Mouse (Mus musculus) ovary, postnatal 10 days (tissue): ENCODE data around the gene Focad.

Source experiments
- DNase-seq: peaks from one replicate; pipeline ENCODE4 v3.0.0; 2022; ENCODE audit warnings: low spot score

Gene Focad

GRCm38 (mm10) chr4:88211200-88211885 is 116.9 kb downstream of the Focad start:
- no peak for DNase-seq

GRCm38 (mm10) chr4:88213895-88214294 is 119.5 kb downstream of the Focad start:
- no peak for DNase-seq

DNA sequence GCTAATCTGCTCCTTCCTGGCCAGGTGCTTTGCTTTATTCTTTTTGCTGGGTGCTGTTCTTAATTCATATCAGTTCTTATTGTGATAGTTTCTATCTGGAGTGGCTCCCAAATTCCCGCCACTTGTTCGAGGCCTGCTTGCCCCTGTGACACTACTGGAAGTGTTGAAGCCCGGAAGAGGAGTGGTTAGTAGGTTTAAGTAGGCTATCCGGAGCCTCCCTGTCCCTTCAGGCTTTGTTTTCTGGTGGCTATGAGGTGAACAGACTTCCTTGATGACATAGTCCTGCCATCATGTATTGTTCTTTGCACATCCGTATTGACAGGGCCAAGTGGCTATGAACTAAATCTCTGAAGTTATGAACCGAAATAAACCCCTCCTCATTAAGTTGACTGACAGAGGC is 123.9 kb downstream of the Focad start:
- no peak for DNase-seq

DNA sequence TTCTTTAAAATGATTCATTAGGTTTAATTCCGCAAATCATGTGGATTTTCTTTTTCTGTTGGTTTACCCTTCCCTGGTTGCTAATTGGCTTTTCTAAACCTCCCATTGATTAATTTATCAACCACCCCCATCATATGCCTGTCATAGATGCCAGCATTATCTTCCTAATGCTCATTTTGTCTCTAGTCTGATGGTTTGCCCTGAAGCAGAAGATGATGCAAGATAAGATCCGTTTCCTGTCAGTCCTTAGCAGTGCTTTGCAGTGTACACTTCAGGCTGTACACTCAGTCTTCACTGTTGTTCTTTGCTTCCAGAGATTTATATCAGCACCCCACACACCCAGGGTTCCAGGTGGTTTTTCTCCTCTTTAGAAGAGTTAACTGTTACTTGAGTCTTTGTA is 124.4 kb downstream of the Focad start:
- no peak for DNase-seq

- DNase-seq = no peak
These were observed 136.9 kb downstream of the Focad start for GRCm38 (mm10) chr4:88231375-88231774.

GRCm38 (mm10) chr4:88235941-88236340 is 141.5 kb downstream of the Focad start:
- no peak for DNase-seq

DNA sequence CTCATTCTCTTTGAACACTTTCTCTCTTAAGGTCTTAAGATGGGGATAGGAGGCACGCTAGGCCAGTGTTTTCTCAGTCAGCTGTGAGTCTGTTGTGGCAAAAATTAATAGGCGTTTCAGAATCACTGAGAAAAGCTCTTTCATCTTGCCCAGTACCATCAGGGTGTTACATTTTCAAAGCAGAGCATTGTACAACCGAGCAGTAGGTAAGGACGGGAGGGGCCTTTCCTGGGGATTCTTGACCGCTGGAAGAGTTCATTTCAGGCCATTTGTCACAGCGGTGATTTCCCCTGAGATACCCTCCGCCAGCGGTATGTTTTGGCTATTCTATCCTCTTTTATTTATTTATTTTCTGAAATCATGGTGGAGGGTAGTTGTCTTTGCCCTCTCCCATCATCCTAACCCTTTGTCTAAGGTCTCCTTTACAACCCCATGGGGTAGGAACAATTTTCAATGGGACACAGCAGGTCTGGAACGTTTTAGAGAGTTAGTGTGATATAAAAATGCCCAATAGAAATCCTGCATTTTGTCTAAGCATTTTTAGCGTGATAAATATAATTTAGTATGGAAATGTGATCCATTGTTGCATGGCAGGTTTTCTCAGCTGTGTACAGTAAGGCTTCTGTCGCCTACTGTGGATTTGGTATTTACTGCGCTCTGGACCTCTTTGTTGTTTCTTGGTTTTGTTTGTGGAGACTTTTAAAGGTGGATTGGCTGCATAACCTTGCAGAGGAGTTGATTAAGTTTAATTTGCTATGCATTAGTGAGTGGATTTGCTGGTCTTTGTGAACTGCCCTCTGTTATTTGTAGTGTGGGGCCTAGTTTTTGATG is 142.7 kb downstream of the Focad start:
- DNase-seq = no peak

GRCm38 (mm10) chr4:88238351-88238750 is 143.9 kb downstream of the Focad start:
- DNase-seq = no peak

DNA sequence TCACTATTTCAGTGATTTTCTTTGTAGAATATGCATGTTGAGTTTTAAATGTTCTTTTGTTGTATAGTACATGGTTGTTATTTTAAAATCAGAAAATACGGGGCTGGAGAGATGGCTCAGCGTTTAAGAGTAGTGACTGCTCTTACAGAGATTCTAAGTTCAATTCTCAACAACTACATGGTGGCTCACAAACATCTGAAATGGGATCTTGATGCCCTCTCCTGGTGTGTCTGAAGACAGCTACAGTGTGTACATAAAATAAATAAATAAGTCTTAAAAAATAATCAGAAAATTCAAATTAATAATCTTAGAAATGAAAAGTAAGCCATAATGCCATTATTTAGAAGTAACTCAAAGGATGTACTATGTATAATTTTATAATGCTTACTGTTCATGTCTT is 149.4 kb downstream of the Focad start:
- no peak for DNase-seq

DNA sequence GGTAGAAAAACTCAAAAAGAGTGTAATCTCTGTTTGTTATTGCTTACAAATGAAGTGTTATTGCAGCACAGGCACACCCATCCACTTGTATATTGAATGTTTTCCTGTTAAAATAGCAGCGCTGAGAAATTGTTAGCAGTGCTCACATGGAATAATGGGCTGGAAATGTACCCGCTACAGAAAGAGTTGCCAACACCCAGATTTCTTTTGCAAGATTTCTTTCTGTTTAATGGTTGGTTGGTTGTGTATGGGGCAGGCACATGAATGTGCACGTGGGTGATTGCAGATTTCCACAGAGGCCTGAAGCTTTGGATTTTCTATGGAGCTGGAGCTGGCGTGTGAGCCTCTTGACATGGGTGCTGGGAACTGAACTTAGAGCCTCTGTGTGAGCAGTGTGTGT is 151.1 kb downstream of the Focad start:
- no peak for DNase-seq

- DNase-seq = no peak
These were observed 166.9 kb downstream of the Focad start for GRCm38 (mm10) chr4:88261349-88261748.

DNA sequence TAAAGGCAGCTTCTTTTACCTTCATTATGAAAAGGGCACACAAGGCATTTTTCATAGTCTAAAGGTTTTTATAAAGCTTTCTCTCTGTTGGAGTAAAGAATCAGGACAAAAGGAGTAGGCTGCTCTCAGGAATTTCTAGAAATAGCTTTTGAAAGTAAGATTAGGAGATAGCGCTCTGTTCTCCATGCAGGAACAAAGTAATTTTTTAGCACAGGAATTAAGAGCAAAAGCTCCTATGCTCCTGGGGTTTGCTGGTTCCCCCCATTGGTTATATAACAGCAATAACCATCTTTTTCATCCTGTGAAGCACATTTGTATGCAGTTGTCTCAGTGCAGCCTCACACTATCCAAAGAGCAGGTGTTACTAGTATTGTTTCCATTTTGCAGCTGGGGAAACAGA is 170.1 kb downstream of the Focad start:
- no peak for DNase-seq

DNA sequence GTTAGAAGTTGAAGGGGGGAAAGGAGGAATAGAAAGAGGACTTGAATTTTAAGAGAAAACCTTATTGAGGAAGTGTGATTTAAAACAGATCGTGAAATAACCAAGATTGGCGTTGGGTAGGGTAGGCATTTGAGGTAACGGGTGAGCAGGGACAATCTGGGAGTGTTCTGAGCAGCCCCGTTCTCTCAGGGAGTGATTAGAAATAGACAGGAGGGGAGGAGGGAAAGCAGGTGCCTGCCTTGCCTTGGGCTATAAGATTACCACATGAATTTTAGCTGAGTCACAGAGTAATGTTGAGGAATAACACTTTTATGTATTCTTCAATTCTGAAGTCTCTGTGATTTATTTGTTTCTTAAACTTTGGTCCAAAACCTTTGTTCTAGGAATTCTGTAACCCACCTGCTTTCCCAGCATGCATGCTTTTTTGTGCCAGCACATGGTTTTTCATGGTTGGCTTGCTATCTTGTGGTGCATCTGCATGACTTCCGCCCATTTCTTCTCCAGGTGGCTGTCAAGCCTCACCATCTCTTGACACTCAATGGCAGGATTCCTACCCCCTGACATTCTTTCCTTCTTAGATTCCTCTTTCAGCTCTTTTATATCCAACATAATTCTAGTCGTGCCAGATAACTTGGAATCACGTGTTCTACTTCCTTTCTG is 176.1 kb downstream of the Focad start:
- no peak for DNase-seq

DNA sequence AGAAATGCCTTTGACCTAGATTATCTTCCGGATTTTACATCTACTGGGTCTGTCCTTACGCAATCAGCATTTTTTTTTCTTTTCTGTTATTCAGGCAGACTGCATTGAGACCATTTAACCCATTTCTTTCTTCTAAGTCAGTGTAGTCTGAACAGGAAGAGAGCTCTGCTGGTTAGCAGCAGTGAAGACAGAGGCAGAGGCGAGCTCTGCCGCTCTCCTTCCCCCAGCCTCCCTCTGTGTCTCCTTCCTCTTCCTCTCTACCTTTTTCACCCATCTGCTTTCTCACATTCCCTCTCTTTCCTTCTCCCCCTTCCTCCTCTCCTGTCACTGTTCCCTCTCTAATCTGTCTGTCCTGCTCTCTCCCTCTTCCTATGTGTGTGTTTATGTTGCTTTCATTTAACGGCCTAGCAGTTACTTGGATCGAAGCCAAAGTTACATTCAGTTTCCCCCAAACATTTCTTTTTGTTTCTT is 181.2 kb downstream of the Focad start:
- DNase-seq = no peak

GRCm38 (mm10) chr4:88276058-88276734 is 181.8 kb downstream of the Focad start:
- no peak for DNase-seq

GRCm38 (mm10) chr4:88278524-88278923 is 184.1 kb downstream of the Focad start:
- no peak for DNase-seq

DNA sequence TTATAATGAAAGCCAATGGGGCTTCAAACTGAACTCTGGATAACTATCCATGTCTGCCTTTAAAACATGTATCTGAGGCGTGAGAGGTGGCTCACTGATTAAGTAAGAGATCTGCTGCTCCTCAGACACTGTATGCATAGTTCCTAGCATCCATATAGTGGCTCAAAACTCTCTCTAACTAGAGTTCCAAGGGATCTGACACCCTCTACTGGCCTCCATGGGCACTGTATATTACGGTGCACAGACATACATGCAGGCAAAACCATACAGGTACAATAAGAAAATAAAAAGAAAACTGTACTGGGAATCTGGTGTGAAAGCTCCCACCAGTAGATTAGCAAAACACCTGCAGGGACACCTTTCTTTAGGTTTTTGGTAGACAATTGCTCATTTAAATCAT is 186.1 kb downstream of the Focad start:
- DNase-seq = no peak

GRCm38 (mm10) chr4:88295537-88295936 is 201.1 kb downstream of the Focad start:
- no peak for DNase-seq

GRCm38 (mm10) chr4:88299551-88299950 is 205.1 kb downstream of the Focad start:
- no peak for DNase-seq

DNA sequence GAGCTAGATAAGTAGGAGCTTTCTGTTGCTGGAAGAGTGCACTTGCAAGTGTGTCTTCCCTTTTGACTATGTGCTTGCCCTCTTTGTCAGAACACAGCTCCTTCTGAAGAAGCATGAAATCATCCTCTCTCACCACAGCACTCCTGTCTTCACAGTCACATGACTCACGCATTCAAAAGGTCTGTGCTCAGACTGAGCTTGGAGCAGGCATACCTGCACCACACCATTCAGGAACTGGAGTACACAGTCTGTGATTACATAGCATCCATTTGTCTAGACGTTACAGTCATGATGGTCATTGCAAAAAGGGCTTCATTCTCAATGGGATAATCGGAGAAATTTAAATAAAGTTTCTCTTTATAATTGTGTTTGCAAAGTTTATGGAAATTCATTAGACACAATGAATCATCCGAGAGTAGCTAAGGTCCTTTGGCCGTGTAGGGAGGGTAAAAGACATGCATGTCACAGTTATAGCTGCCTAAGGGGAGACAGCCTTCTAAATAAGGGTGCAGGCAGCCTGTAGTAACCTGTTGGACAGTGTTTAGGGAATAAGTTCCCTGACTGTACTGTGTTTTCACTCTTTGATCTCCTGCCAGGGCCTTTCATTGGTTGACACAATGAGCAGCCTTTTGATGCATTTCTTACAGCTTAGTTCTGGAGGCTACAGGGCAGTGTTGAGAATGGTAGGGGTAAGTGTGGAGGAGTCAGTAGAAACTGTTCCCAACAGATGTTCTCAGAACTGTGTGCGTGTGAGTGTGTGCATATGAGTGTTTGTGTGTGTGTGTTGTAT is 206.6 kb downstream of the Focad start:
- no peak for DNase-seq

DNA sequence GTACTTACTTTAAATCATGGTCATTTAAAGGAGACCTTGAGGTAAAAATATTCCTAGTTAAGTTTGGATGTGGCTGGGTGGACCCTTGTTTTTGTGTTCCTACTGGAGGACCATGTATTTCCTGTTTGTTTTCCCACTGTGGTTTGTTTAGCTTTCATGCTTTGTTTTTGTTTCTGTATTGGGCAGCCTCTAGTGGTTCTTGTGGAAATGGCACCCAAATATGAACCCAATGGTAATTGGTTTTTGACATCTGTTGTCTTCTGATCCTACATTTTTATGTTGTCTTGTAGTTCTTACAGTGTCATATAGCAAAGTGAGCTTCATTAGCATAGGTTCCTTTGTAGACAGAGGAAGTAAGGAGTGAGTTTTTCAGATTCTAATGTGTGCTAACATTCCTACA is 207.9 kb downstream of the Focad start:
- no peak for DNase-seq

GRCm38 (mm10) chr4:88307691-88308090 is 213.3 kb downstream of the Focad start:
- no peak for DNase-seq
